Mouse (Mus musculus): ENCODE measurements around the gene Ing2. TPM values are rescaled to one million over a fixed set of nuclear protein-coding genes. Genes with fewer than 3 reads are reported as not detected.

Ing2 gene
- total and polyA plus RNA-seq, 2 experiments from 2014 or later: 3.0 to 4.1 TPM

GRCm38 (mm10) chr8:47676224-47676623 lies 868 bp upstream of the Ing2 start:
- H3K9ac ChIP-seq (replicated peaks; ENCODE audit: low read depth, low read length): peak overlapping the region; percentile 77
- 3% methylated on average over 15 of the region's 15 CpGs for WGBS
- H3K4me3 ChIP-seq (ENCODE audit: low read depth, low read length): peak overlapping the region; percentile 95
- H3K9me3 ChIP-seq (replicated peaks; ENCODE audit: control insufficient read depth, low read length): no peaks in the 10 kb centered on the region
- no peaks in the 10 kb centered on the region for H3K36me3 ChIP-seq (replicated peaks; ENCODE audit: control insufficient read depth, insufficient read depth, low read length)
- TF ChIP-seq EP300 (IDR thresholded peaks at IDR 0.05; ENCODE audit: low read depth): no peak
- no peak for TF ChIP-seq CTCF (IDR thresholded peaks at IDR 0.05; ENCODE audit: low read depth)
- H3K4me2 ChIP-seq (ENCODE audit: low read depth, low read length): peak overlapping the region; percentile 91
- H3K27ac ChIP-seq (ENCODE audit: low read depth): peak overlapping the region; percentile 97
- DNase-seq (ENCODE audit: low spot score) (no peak), ATAC-seq (ENCODE audit: insufficient read depth, low read depth) (no peak)
- H3K27me3 ChIP-seq (ENCODE audit: control insufficient read depth, insufficient read depth, low read length): no peaks in the 10 kb centered on the region
- H3K4me1 ChIP-seq (ENCODE audit: control insufficient read depth, insufficient read depth): peaks cover 3% of the 10 kb centered on the region; the same call in 1 of the 2 replicates

GRCm38 (mm10) chr8:47675786-47676185 lies 430 bp upstream of the Ing2 start:
- TF ChIP-seq CTCF (IDR thresholded peaks at IDR 0.05; ENCODE audit: low read depth): peak; percentile 14; the same call in 1 of the 2 replicates
- TF ChIP-seq EP300 (IDR thresholded peaks at IDR 0.05; ENCODE audit: low read depth): no peak
- Histone ChIP-seq H3K27me3 (ENCODE audit: control insufficient read depth, insufficient read depth, low read length) (no peaks in the 10 kb centered on the region), H3K36me3 (replicated peaks; ENCODE audit: control insufficient read depth, insufficient read depth, low read length) (no peaks in the 10 kb centered on the region), H3K4me3 (ENCODE audit: low read depth, low read length) (peak overlapping the region; percentile 95), H3K9ac (replicated peaks; ENCODE audit: low read depth, low read length) (peak overlapping the region; percentile 77), H3K27ac (ENCODE audit: low read depth) (peak overlapping the region; percentile 97), H3K4me2 (ENCODE audit: low read depth, low read length) (peak overlapping the region; percentile 91), H3K9me3 (replicated peaks; ENCODE audit: control insufficient read depth, low read length) (no peaks in the 10 kb centered on the region), H3K4me1 (ENCODE audit: control insufficient read depth, insufficient read depth) (peaks cover 3% of the 10 kb centered on the region; the same call in 1 of the 2 replicates)
- DNase-seq (ENCODE audit: low spot score) (peak; percentile 8), ATAC-seq (ENCODE audit: insufficient read depth, low read depth) (no peak)
- under 1% methylated on average over 20 of the region's 20 CpGs for WGBS

GRCm38 (mm10) chr8:47674140-47674776 lies 1.1 kb downstream of the Ing2 start:
- Histone ChIP-seq H3K27me3 (ENCODE audit: control insufficient read depth, insufficient read depth, low read length) (no peaks in the 10 kb centered on the region), H3K27ac (ENCODE audit: low read depth) (peak overlapping the region; percentile 82), H3K36me3 (replicated peaks; ENCODE audit: control insufficient read depth, insufficient read depth, low read length) (no peaks in the 10 kb centered on the region), H3K4me3 (ENCODE audit: low read depth, low read length) (peak overlapping the region; percentile 95), H3K9me3 (replicated peaks; ENCODE audit: control insufficient read depth, low read length) (no peaks in the 10 kb centered on the region), H3K9ac (replicated peaks; ENCODE audit: low read depth, low read length) (peak overlapping the region; percentile 78), H3K4me1 (ENCODE audit: control insufficient read depth, insufficient read depth) (peaks cover 3% of the 10 kb centered on the region; the same call in 1 of the 2 replicates), H3K4me2 (ENCODE audit: low read depth, low read length) (peak overlapping the region; percentile 81)
- no peak for TF ChIP-seq EP300 (IDR thresholded peaks at IDR 0.05; ENCODE audit: low read depth)
- no peak for TF ChIP-seq CTCF (IDR thresholded peaks at IDR 0.05; ENCODE audit: low read depth)
- ATAC-seq (ENCODE audit: insufficient read depth, low read depth) (peak; percentile 0; the same call in 1 of the 2 replicates), DNase-seq (ENCODE audit: low spot score) (no peak)
- WGBS: under 1% methylated on average over 45 of the region's 59 CpGs

- Histone ChIP-seq H3K9ac (replicated peaks; ENCODE audit: low read depth, low read length) (peak overlapping the region; percentile 78), H3K27me3 (ENCODE audit: control insufficient read depth, insufficient read depth, low read length) (no peaks in the 10 kb centered on the region), H3K9me3 (replicated peaks; ENCODE audit: control insufficient read depth, low read length) (no peaks in the 10 kb centered on the region), H3K4me3 (ENCODE audit: low read depth, low read length) (peak overlapping the region; percentile 95), H3K4me2 (ENCODE audit: low read depth, low read length) (peak overlapping the region; percentile 81), H3K27ac (ENCODE audit: low read depth) (peak overlapping the region; percentile 82), H3K36me3 (replicated peaks; ENCODE audit: control insufficient read depth, insufficient read depth, low read length) (peaks cover 5% of the 10 kb centered on the region), H3K4me1 (ENCODE audit: control insufficient read depth, insufficient read depth) (peaks cover 3% of the 10 kb centered on the region; the same call in 1 of the 2 replicates)
- TF ChIP-seq CTCF (IDR thresholded peaks at IDR 0.05; ENCODE audit: low read depth): no peak
- TF ChIP-seq EP300 (IDR thresholded peaks at IDR 0.05; ENCODE audit: low read depth): no peak
- DNase-seq (ENCODE audit: low spot score): peak; percentile 82
- ATAC-seq (ENCODE audit: insufficient read depth, low read depth): peak; percentile 55
- WGBS: under 1% methylated on average over 45 of the region's 53 CpGs
These were observed 1.8 kb downstream of the Ing2 start for GRCm38 (mm10) chr8:47673317-47674139.

- DNase-seq (ENCODE audit: low spot score): no peak
- WGBS: 84% methylated on average over 8 of the region's 8 CpGs
- TF ChIP-seq EP300 (IDR thresholded peaks at IDR 0.05; ENCODE audit: low read depth) (no peak), CTCF (IDR thresholded peaks at IDR 0.05; ENCODE audit: low read depth) (no peak)
- Histone ChIP-seq H3K36me3 (replicated peaks; ENCODE audit: control insufficient read depth, insufficient read depth, low read length) (peaks cover 27% of the 10 kb centered on the region), H3K4me1 (ENCODE audit: control insufficient read depth, insufficient read depth) (no peaks in the 10 kb centered on the region), H3K27me3 (ENCODE audit: control insufficient read depth, insufficient read depth, low read length) (no peaks in the 10 kb centered on the region), H3K4me3 (ENCODE audit: low read depth, low read length) (no peak overlapping the region), H3K9ac (replicated peaks; ENCODE audit: low read depth, low read length) (no peak overlapping the region), H3K27ac (ENCODE audit: low read depth) (no peak overlapping the region), H3K9me3 (replicated peaks; ENCODE audit: control insufficient read depth, low read length) (no peaks in the 10 kb centered on the region), H3K4me2 (ENCODE audit: low read depth, low read length) (no peak overlapping the region)
- no peak for ATAC-seq (ENCODE audit: insufficient read depth, low read depth)
These were observed 11.0 kb downstream of the Ing2 start for GRCm38 (mm10) chr8:47664231-47664785.

Data from heart, postnatal 0 days (tissue).